13 mouse cellular contexts compared by ENCODE assay signal in genomic region chr6:142858937-142859336, GRCm38 (mm10). TPM values are rescaled to one million over a fixed set of nuclear protein-coding genes. Genes with fewer than 3 reads are reported as not detected.
DNase-seq lines count a peak whose midpoint lies in the region; ATAC-seq and TF ChIP-seq lines count a peak whose summit lies in the region.
"Had no signal": no experiment of that assay in that cellular context is flagged by ENCODE, and none has a peak within 500 bp of the region (broad histone marks: within the 10 kb centered on the region; RNA-seq: fewer than 3 reads in every experiment).

No protein-coding gene starts in this region.

- H3K9me3 ChIP-seq in liver, postnatal 0 days (ENCODE audit: low read length) = no peaks in the 10 kb centered on the region
- no peaks in the 10 kb centered on the region for H3K9me3 ChIP-seq in hindbrain, embryonic 13.5 days
- H3K9me3 ChIP-seq: embryonic facial prominence, embryonic 10.5 days; neural tube, embryonic 13.5 days had no signal

- 83% methylated on average over 2 of the region's 2 CpGs for WGBS in liver, postnatal 0 days (ENCODE audit: insufficient replicate concordance)
- WGBS in hindbrain, embryonic 13.5 days = 95% methylated on average over 2 of the region's 2 CpGs

- H3K27ac ChIP-seq in layer of hippocampus, adult 2 months = no peak overlapping the region
- no peak overlapping the region for H3K27ac ChIP-seq in liver, postnatal 0 days (ENCODE audit: low read depth)
- no peak overlapping the region for H3K27ac ChIP-seq in hindbrain, embryonic 13.5 days
- H3K27ac ChIP-seq: embryonic facial prominence, embryonic 10.5 days had no signal

- TF ChIP-seq CTCF in layer of hippocampus, adult 2 months (conservative IDR thresholded peaks at IDR 0.05) = peak; percentile 73
- TF ChIP-seq CTCF in liver, postnatal 0 days (IDR thresholded peaks at IDR 0.05; ENCODE audit: low read depth) = peak; percentile 72

- H3K4me1 ChIP-seq in liver, postnatal 0 days (ENCODE audit: insufficient read depth) = no peaks in the 10 kb centered on the region
- peaks cover 24% of the 10 kb centered on the region for H3K4me1 ChIP-seq in hindbrain, embryonic 13.5 days (replicated peaks)

- no peak for ATAC-seq in liver, postnatal 0 days
- ATAC-seq in hindbrain, embryonic 13.5 days (ENCODE audit: low FRiP score) = no peak

- no peak overlapping the region for H3K4me2 ChIP-seq in liver, postnatal 0 days (ENCODE audit: low read depth, low read length)
- H3K4me2 ChIP-seq in hindbrain, embryonic 13.5 days = no peak overlapping the region
- H3K4me2 ChIP-seq: neural tube, embryonic 13.5 days had no signal

- peak; percentile 38 to 61 for DNase-seq in cerebellum, postnatal 10 days
- DNase-seq in cerebellum, adult 8-10 months = no peak
- no peak for DNase-seq in layer of hippocampus, adult 2 months (ENCODE audit: low spot score in 2 of 2)
- no peak for DNase-seq in layer of hippocampus, adult 11-12 months (ENCODE audit: low spot score)
- peak; percentile 45 for DNase-seq in MEL-GATA-1-ER (ENCODE audit: extremely low read depth, low read depth)
- no peak for DNase-seq in liver, postnatal 0 days
- DNase-seq in gastrocnemius, adult 18-20 months (ENCODE audit: low spot score) = no peak
- DNase-seq: adrenal gland, postnatal 25 days; heart, postnatal 36 days; lung, postnatal 14 days had no signal

- H3K4me3 ChIP-seq in layer of hippocampus, adult 2 months = no peak overlapping the region
- H3K4me3 ChIP-seq in liver, postnatal 0 days (ENCODE audit: low read depth, low read length) = no peak overlapping the region
- no peak overlapping the region for H3K4me3 ChIP-seq in hindbrain, embryonic 13.5 days
- H3K4me3 ChIP-seq: embryonic facial prominence, embryonic 10.5 days; neural tube, embryonic 13.5 days had no signal

- H3K27me3 ChIP-seq in liver, postnatal 0 days (ENCODE audit: insufficient read depth, low read length) = no peaks in the 10 kb centered on the region
- no peaks in the 10 kb centered on the region for H3K27me3 ChIP-seq in hindbrain, embryonic 13.5 days
- H3K27me3 ChIP-seq: neural tube, embryonic 13.5 days had no signal

- no peaks in the 10 kb centered on the region for H3K36me3 ChIP-seq in liver, postnatal 0 days (replicated peaks; ENCODE audit: insufficient read depth, low read length)
- peaks cover 20% of the 10 kb centered on the region for H3K36me3 ChIP-seq in hindbrain, embryonic 13.5 days
- H3K36me3 ChIP-seq: embryonic facial prominence, embryonic 10.5 days had no signal

- no peak for TF ChIP-seq EP300 in liver, postnatal 0 days (IDR thresholded peaks at IDR 0.05; ENCODE audit: low read depth)

- no peak overlapping the region for H3K9ac ChIP-seq in liver, postnatal 0 days (replicated peaks)
- H3K9ac ChIP-seq in hindbrain, embryonic 13.5 days = no peak overlapping the region
- H3K9ac ChIP-seq: neural tube, embryonic 13.5 days had no signal

RNA-seq across cellular contexts. Expression of gene Sult6b2, which starts 54.6 kb away (rescaled TPM):
- under 1 TPM; 0.15 to 0.39 TPM for total RNA-seq in layer of hippocampus, adult 2 months (2021)
- polyA plus RNA-seq in liver, postnatal 0 days (2015; fragmentation: Nextera tagmentation; extraction: Ambion mirVana) = not detected in 2 replicates
- 0.13 and 0.19 TPM in 2 replicates for polyA plus RNA-seq in hindbrain, embryonic 13.5 days (2015; fragmentation: Nextera tagmentation; extraction: Ambion mirVana)
- not detected for total RNA-seq in gastrocnemius, adult 18-20 months (2021)
- total RNA-seq: adrenal gland, postnatal 25 days had no signal
- polyA plus RNA-seq: embryonic facial prominence, embryonic 10.5 days had no signal

Comparison
In these comparisons a context has a peak if more than half of its experiments do, and no peak if none do; other contexts are left out.
1. DNase-seq: peak in cerebellum, postnatal 10 days (2 of 2) and MEL-GATA-1-ER (single experiment); none in cerebellum, adult 8-10 months (single experiment), layer of hippocampus, adult 2 months (0 of 2), layer of hippocampus, adult 11-12 months (single experiment), liver, postnatal 0 days (single experiment) and gastrocnemius, adult 18-20 months (single experiment).